ENCODE assay signal across 15 mouse cellular contexts in genomic region chr2:180788843-180789242, GRCm38 (mm10). TPM values are rescaled to one million over a fixed set of nuclear protein-coding genes. Genes with fewer than 3 reads are reported as not detected.
A peak's percentile ranks its signal among the peaks of the same experiment; 100 is the strongest.
DNase-seq lines count a peak whose midpoint lies in the region; ATAC-seq and TF ChIP-seq lines count a peak whose summit lies in the region.
"Had no signal": no experiment of that assay in that cellular context is flagged by ENCODE, and none has a peak within 500 bp of the region (broad histone marks: within the 10 kb centered on the region; RNA-seq: fewer than 3 reads in every experiment).

No protein-coding gene starts in this region.

- H3K27me3 ChIP-seq in limb, embryonic 10.5 days (ENCODE audit: low read depth, poor library complexity, severe bottlenecking), result peaks cover 42% of the 10 kb centered on the region
- H3K27me3 ChIP-seq in liver, embryonic 12.5 days (replicated peaks), result peaks cover 43% of the 10 kb centered on the region

- H3K27ac ChIP-seq in limb, embryonic 10.5 days, result no peak overlapping the region
- no peak overlapping the region for H3K27ac ChIP-seq in liver, embryonic 12.5 days

- H3K4me3 ChIP-seq in limb, embryonic 10.5 days, result no peak overlapping the region
- H3K4me3 ChIP-seq in liver, embryonic 12.5 days, result no peak overlapping the region
- H3K4me3 ChIP-seq: megakaryocyte, embryonic 14.5 days had no signal

- H3K9me3 ChIP-seq in limb, embryonic 10.5 days (replicated peaks), result no peaks in the 10 kb centered on the region
- no peaks in the 10 kb centered on the region for H3K9me3 ChIP-seq in liver, embryonic 12.5 days (replicated peaks)
- H3K9me3 ChIP-seq: megakaryocyte, embryonic 14.5 days had no signal

- no peak overlapping the region for H3K9ac ChIP-seq in liver, embryonic 12.5 days

- H3K4me2 ChIP-seq in liver, embryonic 12.5 days, result no peak overlapping the region

- peak; percentile 6 for DNase-seq in kidney, adult 9 months
- DNase-seq in kidney, adult 8-10 months, result no peak
- DNase-seq in brain, embryonic 14.5 days (ENCODE audit: low read depth), result peak; percentile 91
- peak; percentile 63 for DNase-seq in cerebellum, adult 8-10 months
- peak; percentile 30 to 31 for DNase-seq in layer of hippocampus, postnatal 14 days (ENCODE audit: low spot score in 2 of 2)
- DNase-seq in gastrocnemius, adult 18-20 months (ENCODE audit: low spot score), result no peak
- no peak for DNase-seq in limb, embryonic 10.5 days (ENCODE audit: low spot score)
- DNase-seq: adrenal gland, postnatal 14 days had no signal

- no peak for TF ChIP-seq POLR2A in brain, embryonic 14.5 days (IDR thresholded peaks at IDR 0.05; ENCODE audit: borderline replicate concordance, extremely low read depth, insufficient read depth, insufficient read length, poor library complexity, severe bottlenecking)

- 18% methylated on average over 6 of the region's 7 CpGs for WGBS in limb, embryonic 10.5 days
- 11% methylated on average over 4 of the region's 7 CpGs for WGBS in liver, embryonic 12.5 days (ENCODE audit: insufficient replicate concordance)

- no peak for ATAC-seq in liver, embryonic 12.5 days

- no peaks in the 10 kb centered on the region for H3K4me1 ChIP-seq in limb, embryonic 10.5 days
- no peaks in the 10 kb centered on the region for H3K4me1 ChIP-seq in liver, embryonic 12.5 days

- H3K36me3 ChIP-seq in limb, embryonic 10.5 days, result no peaks in the 10 kb centered on the region
- H3K36me3 ChIP-seq in liver, embryonic 12.5 days, result no peaks in the 10 kb centered on the region

- TF ChIP-seq CTCF in brain, embryonic 14.5 days (IDR thresholded peaks at IDR 0.05; ENCODE audit: borderline replicate concordance, extremely low read depth, insufficient read depth, insufficient read length), result no peak

RNA-seq across cellular contexts. Expression of gene Bhlhe23, which starts 12.1 kb away (rescaled TPM):
- 8.5 and 10.6 TPM in 2 replicates for polyA plus RNA-seq in brain, embryonic 14.5 days (2012; rRNA removed)
- total RNA-seq in layer of hippocampus, postnatal 14 days (2021), result under 1 TPM; 0.14 to 0.25 TPM
- total RNA-seq in gastrocnemius, adult 18-20 months (2021), result not detected
- not detected in 2 replicates for polyA plus RNA-seq in limb, embryonic 10.5 days (2016; fragmentation: Nextera tagmentation; extraction: Ambion mirVana)
- not detected in 2 replicates for polyA plus RNA-seq in liver, embryonic 12.5 days (2016; fragmentation: Nextera tagmentation; extraction: Ambion mirVana)
- total RNA-seq: adrenal gland, postnatal 14 days had no signal
- polyA plus RNA-seq: embryonic facial prominence, embryonic 14.5 days; heart, postnatal 0 days; limb, embryonic 14.5 days; small intestine, adult 2 months; urinary bladder, adult 2 months had no signal

Comparison
In these comparisons a context has a peak if more than half of its experiments do, and no peak if none do; other contexts are left out.
1. DNase-seq: peak in kidney, adult 9 months (single experiment), brain, embryonic 14.5 days (single experiment), cerebellum, adult 8-10 months (single experiment) and layer of hippocampus, postnatal 14 days (2 of 2); none in kidney, adult 8-10 months (0 of 2), gastrocnemius, adult 18-20 months (single experiment) and limb, embryonic 10.5 days (single experiment).